Mouse (Mus musculus): ENCODE data around the gene Vstm5.
"Not testable (repeated sequence)": the region's sequence is repeated elsewhere in the genome, so short reads cannot be mapped to it uniquely, and the experiment has no call there.

The Vstm5 gene

DNA sequence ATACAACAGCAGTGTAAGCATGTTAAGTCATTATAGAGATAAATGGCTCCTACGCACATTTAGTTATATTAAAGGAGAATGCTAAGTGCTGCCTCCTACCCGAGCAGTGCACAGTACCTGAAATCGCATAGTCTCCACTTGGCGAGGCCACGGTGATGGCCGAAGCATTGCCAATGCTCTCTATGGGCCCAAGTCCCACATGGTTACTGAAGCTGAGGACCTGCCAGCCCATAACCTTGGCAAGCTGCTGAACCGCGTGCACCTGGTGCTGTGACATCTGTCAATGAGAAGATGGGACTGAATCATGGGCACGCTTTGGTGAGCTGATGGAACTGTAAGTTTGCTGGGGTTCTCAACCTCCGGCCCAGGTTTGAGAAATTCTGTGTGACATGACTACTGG is 24.6 kb downstream of the Vstm5 start:
- DNase-seq (ENCODE audit: low spot score) = no peak

DNA sequence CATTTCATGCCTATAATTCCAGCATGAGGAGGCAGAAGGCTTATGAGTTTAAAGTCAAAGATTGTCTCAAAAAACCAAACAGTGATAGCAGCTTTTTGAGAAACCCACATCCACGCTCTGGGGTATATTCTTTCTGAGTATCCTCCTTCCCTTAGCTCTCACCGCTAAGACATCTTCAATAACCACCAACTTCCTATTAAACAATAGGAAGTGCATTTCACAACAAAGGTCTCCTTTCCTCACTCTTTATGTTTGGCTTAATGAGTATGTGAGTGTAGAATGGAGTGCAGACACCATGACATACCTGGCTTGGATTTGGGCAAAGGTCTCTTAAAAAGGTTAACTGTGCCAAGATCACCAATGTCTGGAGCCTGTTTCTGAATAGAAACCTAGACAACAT is 35.1 kb downstream of the Vstm5 start:
- DNase-seq (ENCODE audit: low spot score) = no peak

DNA sequence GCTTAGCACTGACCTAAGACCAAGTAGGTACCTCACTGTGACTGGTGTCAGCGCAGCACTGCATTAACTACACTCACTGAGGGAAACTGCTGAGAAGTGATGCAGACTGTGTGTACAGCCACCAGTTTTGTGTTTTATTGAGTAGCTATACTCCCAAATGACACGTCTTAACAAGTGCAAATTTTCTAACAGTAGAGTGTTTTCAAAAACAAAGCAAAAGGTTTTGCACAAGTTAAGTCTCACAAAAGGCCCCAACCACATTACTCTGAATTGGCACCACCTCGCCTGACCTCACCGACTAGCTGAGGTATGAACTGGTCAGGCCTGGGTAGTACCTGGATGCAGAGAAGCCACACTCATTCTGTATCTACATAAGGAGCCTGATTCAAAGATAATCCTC is 38.0 kb downstream of the Vstm5 start:
- DNase-seq (ENCODE audit: low spot score) = no peak

DNA sequence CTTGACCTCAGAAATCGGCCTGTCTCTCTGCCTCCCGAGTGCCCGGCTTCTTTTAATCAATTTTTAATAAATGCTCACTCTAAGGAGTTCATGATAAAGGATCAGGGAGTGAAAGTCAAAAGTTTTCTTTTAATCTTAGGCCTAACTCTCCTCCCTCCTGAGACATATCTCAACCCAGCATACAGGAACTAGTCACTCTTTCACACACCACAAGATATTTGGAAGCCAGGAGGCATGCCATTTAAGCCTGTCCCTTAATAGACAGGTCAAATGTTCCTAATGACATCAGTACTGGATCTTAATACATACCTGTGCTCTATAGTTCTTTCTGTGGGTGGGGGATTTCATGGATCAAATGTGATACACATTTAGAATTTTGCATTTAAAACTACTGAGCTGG is 39.5 kb downstream of the Vstm5 start:
- DNase-seq (ENCODE audit: low spot score) = no peak

DNA sequence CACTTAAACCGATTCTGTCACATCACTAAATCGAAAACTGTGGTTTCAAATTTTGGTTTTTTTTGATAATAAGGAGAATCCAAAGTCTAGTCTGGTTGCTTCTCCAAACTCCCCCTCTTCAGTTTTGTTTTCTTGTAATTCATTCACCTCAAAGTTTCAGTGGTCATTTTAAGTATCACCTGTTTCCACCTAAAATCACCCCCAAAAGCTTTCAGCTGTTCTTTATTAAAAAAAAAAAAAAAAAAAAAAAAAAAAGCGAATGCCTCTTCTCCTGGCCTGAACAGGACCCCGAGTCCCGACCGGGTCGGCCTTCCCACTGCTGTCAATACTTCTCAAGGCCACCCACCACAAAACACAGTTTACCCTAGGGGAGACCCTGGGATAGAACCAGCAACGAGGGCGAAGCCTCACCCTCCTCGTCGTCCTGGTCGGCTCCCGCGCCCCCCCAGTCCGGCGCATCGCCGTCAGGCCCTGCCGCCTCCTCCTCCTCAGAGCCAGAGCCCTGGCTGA is 40.3 kb downstream of the Vstm5 start:
- no peak for DNase-seq (ENCODE audit: low spot score)

DNA sequence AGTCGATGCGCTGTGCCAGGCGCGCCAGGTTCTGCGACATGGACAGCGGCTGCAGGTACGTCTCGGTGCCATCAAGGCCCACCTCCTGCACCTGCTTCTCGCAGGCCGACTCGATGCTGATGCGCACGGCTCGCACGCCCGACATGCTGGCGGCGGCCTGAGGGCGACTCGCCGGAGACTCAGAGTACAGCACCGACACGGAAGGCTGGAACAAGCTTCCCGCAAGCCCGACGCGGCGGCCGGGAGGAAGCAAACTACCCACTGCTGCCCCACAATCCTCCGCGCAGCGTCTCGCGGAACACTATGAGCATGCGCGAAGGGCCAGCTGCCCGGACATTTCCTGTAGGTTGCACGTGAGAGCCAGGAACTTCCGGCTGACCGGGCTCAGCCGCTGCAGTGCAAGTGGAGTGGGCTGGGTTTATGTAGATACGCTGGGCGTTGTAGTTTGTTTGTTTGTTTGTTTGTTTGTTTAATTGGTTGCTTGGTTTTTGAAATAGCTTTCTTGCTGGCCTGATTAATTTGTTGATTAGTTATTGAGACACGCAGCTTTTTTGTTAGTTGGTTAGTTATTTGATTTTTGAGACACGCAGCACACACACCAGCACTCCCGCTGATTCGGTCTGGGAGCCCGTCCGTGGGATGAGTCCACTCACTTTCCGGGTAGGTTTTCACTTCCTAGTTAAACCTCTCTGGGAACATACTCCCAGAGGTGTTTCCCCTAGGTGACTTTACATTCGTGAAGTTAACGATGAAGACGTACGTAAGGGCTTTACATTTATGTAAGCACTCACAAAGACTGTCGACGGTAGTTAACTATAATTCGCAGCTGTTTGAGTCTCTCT is 41.0 kb downstream of the Vstm5 start, which contains the start of gene Med17:
Gene Med17, minus strand, starts transcription at position 283 of the 842 bp plus-strand sequence.
- DNase-seq (ENCODE audit: low spot score) = peak; percentile 94

DNA sequence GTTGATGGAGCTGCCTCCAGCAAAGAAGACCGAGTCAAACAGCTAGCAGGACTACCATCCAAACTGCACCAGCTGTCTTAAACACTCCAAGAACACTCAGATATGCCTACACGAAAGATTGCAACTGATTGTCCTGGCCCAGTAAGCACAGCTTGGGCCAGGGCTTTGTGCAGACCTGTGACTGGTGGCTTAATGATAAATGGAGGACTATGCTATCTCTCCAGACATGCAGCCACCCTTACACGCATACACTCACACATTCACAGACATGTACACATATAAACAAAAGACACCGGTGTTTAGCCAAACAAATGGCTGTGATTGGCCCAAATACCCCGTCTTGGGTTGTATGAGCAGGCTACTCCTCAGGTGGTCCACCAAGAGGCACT is 41.6 kb downstream of the Vstm5 start:
- peak; percentile 16 for DNase-seq (ENCODE audit: low spot score)

DNA sequence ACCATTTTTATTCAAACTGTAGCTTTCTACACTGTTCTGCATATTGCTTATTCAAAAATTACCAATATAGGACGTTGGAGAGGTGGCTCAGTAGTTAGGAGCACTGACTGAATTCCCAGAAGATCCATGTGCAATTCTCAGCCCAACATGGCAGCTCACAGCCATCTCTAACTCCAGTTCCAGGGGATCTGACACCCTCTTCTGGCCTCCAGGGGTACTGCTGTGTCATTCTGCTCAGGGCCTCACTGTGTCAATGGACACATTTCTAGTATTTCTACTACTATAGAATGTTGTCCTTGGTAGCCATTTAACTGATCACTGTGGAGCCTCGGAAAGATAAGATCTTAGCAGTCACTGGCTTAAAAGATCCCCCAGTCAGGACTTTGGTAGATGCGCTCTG is 46.6 kb downstream of the Vstm5 start:
- DNase-seq (ENCODE audit: low spot score) = no peak

DNA sequence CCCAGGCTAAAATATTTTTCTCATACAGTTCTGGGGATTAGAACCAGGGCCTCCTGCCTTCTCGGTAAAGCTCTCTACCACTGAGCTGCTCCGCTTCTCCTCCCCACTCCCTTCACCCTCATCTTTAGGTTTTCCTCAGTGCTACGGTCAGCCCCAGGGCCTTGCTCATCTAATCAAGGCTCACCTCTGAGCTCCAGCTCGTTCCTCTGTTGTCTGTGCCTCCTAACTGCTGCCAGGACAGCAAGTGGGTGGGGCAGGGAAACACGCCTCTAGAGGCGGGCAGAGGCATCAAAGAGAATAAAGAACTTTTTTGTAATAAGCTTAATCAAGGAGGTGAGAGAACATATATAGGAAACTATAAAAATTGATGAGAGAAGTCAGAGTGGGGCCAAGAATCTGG is 49.0 kb downstream of the Vstm5 start:
- no peak for DNase-seq (ENCODE audit: low spot score)

DNA sequence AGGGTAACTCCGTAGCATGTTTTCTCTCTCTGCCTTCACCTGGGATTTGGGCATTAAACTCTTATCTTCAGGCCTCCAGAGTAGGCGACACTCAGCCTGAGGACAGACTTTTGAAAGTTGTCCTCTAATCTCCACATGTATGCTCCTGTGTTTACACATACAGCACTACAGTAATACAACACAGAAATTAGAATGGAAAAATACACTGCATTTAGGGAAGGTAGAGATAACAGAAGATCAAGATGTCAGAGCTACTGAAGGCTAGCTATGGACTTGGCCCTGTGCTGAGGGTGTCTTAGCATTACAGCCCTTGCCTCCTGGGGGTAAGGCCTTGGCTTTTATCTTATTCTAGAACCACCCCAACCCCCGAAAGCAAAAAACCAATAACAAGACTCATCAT is 49.6 kb downstream of the Vstm5 start:
- no peak for DNase-seq (ENCODE audit: low spot score)

DNA sequence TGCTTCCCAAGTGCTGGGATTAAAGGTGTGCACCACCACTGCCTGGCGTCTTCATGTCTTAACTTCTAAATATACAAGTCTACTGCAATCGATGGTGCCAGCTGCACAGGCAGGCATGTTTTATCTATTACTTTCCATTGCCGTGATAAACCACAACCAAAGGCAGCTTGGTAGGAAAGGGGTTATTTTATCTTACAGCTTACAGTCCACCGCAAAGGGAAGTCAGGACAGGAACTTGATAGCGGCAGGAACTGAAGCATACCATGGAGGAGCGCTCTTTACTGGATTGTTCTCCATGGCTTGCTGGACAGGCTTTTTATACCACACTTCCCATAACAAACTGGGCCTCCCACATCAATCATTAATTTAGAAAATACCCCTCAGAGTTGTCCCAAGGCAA is 50.4 kb downstream of the Vstm5 start:
- no peak for DNase-seq (ENCODE audit: low spot score)

DNA sequence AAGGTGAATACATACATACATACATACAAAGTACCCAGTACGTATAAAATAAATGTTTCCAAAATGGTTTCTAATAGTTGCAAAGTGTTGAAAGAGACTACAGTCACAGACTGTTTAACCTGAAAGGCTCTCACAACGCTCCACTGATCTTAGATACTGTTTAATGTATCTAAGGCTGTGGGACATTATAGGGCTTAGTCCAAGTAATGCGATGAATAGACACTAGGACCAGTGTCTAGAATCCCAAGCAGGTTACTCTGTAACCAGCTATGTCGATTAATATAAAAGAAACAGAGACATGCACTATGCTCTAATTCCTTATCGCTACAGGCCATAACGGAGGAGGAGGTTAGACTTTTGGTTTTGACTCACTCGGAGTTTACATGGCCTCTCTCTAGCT is 58.3 kb downstream of the Vstm5 start:
- DNase-seq (ENCODE audit: low spot score) = no peak

DNA sequence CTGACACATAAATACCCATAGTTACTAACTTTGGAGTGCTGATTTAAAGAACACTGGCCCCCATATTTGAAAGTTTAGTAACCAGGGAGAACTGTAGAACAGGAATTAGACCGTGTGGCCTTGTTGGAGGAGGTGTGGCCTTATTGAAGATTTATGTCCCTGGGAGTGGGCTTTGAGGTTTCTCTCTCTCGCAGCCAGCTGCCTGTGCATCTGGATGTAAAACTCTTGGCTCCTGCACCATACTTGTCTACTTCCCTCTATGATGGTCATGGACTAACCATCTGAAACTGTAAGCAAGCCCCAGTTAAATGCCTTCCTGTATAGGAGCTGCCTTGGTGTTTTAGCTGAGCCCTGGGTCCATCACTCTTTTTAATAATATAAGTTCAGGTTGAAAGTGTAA is 59.6 kb downstream of the Vstm5 start:
- no peak for DNase-seq (ENCODE audit: low spot score)

DNA sequence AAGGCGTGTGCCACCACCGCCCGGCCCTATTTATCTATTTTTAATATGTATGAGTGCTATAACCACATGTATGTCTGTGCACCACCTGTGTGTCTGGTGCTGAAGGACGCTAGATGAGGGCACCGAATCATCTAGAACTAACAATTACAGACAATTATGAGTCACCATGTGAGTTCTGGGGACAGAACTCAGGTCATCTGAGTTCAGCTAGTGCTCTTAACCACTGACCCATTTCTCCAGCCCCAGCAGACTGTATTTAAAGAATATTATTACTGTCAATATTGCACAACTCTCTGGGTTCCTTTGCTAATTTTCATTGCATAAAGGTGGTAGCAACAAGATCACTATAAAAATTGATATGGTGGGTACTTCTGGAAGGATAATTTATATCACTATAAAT is 61.2 kb downstream of the Vstm5 start:
- no peak for DNase-seq (ENCODE audit: low spot score)

DNA sequence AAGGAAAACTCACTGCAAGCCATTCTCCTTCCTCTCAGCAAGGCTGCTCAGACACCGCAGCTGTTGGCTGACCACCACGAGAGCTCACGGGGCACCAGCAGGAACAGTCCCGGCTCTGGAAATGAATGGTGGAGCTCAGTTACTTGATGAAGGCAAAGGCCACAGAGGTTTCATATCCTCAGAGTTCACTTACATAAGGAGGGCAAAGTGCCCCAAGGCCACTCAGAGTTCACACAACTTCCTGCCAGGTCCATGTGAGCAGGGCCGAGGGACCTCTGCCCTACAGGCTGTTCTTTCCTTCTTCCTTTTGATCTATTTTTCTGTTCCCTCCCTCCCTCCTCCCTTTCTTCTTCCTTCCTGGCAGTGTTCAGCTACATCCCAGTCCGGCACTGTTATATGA is 62.6 kb downstream of the Vstm5 start:
- DNase-seq (ENCODE audit: low spot score) = peak; percentile 74

DNA sequence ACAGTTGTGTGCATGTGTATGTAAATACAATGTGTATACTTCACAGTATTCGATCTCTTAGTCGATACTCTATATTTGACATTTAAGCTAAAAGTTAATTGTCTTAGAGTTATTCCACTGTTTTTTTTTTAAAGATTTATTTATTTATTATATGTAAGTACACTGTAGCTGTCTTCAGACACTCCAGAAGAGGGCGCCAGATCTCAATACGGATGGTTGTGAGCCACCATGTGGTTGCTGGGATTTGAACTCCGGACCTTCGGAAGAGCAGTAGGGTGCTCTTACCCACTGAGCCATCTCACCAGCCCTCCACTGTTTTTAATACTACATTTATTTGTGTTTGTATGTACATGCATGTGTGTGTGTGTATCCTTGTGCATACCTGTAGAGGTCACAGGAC is 63.2 kb downstream of the Vstm5 start:
- not testable (repeated sequence) for DNase-seq (ENCODE audit: low spot score)

DNA sequence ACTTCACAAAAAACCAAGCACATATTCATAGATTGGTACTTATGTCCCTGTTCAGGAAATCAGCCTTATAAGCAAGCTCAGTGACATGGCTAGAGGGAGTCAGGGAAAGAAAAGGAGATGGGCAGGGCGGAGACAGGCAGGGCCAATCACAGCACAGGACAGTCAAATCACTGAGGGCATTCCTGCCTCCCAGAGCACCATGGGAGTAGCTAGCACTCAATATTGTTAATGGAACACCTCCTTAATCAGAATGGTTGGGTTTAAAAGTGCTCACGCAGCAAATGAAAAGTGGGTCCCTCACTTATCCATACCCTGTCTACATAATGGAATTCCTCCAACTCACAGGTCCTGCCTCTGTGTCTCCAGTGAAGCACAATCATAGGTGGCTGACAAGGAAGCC is 64.0 kb downstream of the Vstm5 start:
- DNase-seq (ENCODE audit: low spot score) = no peak

DNA sequence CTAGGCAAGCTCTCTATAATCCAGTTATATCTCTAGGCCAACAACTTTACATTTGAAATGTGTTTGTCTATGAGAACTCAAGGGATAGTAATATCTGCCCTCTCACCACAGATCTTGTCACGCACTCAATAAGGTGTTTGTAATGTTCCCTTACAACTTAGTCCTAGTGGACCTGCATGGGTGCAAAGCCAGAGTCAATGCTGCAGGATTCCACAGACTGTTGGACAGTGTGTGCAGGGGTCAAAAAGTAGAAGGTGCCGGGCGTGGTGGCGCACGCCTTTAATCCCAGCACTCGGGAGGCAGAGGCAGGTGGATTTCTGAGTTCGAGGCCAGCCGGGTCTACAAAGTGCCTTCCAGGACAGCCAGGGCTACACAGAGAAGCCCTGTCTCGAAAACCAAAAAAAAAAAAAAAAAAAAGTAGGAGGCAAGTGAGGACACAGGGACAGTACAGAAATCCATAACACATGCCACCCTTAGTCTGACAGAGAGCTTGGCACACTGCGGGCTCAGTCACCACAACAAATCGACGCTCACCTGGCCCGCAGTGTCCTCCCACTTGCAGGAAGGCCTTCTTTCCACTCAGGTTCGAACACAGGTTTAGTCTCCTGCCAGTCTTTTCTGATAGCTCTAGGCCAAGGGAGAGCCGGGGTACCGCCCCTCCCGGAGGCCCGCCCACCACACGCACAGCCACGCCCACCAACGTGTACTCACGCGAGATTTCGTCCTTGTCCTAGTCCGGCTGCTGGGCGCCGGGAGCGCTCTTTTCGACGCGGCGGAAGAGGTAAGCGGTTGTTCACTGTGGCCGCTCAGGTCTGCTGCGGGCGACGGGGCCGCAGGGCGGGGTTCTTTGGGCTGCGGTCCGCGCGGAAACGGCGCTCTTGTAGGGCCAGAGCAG is 66.9 kb downstream of the Vstm5 start, which contains the start of gene Taf1d:
Gene Taf1d, plus strand, starts transcription at position 712 of the 895 bp plus-strand sequence.
- peak; percentile 94 for DNase-seq (ENCODE audit: low spot score)

DNA sequence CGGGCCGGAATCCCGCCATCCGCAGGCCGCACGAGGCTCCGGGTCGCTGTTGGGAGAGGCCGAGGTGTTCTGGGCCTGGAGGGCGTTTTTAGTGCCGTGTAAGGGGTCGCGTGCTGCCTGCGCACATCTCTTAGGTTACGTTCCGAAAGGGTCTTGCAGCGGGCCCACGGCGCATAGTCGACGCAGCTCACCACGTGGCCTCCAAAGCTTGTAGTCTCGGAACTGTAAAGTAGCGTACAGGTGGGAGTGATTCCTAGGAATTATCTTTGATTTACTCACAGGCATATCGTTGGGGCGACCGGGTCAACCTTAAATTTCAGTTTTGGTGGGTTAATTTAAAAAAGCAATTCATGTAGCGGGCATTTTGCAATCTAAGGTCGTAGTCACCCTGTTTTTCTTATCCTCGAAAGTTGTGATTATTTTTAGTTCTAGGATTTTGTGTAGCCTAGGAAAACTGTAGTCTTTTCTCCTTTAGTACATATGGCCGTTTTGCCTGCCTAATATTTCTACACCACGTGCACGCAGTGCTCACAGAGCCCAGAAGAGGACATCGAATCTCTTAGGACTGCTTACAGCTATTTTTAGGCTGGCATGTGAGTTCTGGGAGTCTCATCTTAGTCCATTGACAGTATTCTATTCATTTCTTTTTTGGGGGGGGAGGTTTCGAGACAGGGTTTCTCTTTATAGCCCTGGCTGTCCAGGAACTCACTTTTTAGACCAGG is 67.7 kb downstream of the Vstm5 start, which contains the start of gene 4931406C07Rik:
Gene 4931406C07Rik, minus strand, starts transcription at position 51 of the 722 bp plus-strand sequence.
- no peak for DNase-seq (ENCODE audit: low spot score)

DNA sequence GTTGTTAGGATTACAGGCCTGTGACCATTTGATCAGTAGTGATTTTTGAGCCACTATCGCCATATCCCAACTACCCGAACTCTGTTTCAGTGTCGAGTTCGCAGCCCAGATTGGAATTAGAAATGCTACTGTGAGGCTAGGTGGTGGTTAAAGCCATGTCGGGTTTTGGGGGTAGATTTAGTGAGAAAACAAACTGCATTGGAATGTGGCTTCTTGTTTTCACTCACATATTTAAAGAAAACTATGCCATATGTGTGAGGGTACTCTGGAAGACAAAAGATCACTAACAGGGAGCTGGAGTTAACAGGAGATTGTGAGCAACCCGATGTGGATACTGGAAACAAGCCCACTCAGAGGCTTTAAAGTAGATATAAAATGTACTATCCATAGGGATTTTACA is 68.4 kb downstream of the Vstm5 start:
- no peak for DNase-seq (ENCODE audit: low spot score)

DNA sequence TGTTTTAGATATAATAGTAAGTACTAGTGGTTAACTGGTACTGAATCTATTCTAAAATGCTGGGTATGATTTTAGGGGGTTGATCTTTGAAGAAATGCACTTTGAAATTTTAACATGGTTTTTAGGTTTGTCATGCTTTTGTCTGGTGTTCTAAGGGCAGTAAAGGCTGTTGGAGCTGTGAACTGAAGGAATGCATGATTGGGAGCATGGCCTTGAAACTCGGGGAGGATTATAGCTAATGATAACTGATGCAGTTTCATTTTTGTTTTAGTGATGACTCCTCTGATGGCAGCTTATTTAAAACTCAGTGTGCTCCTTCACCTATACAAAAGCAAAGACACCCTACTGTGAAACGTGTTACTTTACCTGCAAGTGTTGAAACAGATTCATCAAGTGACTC is 69.4 kb downstream of the Vstm5 start:
- DNase-seq (ENCODE audit: low spot score) = no peak

Measured in yolk sac, embryonic 10.5 days (tissue).